Mouse (Mus musculus): ENCODE results near the gene Zfp961.
"Not testable (repeated sequence)": the region's sequence is repeated elsewhere in the genome, so short reads cannot be mapped to it uniquely, and the experiment has no call there.

Gene Zfp961

DNA sequence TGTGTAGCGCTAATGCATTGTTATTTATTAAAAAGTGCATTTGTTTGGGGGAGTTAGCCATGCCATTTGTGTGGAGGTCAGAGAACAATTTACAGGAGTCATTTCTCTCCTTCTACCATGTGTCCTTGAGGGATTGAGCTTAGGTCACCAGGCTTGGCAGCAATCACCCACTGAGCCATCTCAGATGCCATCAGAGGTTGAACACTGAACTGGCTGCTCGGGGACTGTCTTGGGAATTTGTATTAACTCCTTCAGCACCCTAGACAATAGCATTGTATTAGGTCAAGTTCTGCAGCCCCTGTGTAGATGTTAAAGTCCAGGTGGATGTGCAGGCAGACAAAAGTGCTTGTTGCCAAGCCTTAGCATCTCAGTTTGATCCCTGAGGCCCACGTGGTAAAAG is 13.2 kb downstream of the Zfp961 start:
- no peak for DNase-seq

DNA sequence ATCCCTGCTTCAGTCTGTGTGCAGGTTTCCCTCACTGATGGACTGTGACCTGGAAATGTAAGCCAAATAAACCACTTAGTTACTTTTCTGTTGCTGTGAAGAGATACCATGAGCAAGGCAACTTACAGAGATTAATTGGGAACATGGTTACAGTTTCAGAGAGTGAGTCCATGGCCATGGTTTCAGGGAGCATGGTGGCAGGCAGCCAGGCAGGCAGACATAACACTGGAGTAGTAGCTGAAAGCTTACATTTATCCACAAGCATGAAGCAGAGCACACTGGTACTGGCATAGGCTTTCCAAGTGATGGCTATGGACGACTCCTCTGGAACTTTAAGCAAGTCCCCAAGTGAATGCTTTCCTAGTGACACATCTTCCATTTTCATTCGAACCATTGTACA is 14.3 kb downstream of the Zfp961 start:
- DNase-seq: no peak

DNA sequence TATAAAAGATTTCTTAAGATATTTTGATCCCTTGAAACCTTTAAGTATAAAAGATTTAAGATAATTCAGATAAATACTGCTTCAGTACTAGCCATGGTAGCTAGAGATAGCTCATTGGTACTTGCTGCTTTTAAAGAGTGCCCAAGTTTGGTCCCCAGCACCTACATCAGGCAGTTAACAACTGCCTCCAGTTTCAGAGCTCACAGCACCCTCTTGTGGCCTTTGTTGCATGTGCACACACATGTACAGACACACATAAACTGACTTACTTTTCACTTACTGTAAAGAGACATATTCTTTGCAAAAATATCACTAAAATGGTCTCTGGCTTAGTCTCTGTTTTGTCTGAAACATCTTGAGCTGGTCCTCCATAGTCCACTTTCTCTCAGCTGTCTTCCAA is 15.6 kb downstream of the Zfp961 start:
- DNase-seq: no peak

GRCm38 (mm10) chr8:71967261-71967660 is 16.4 kb downstream of the Zfp961 start:
- no peak for DNase-seq

DNA sequence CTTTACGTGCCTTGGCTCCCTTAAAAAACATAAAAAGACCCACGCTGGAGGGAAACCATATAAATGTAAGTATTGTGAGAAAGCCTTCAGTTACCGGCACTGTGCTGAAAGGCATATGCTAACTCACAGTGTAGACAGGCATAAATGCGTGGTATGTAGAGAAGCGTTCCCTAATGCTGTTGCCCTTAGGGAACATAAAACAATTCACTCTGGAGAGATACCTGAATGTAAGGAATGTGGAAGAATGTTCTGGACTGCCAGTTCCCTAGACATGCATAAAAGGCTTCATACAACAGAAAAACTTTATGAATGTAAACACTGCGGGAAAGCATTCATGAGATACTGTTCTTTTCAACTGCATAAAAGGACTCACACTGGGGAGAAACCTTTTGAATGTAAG is 17.3 kb downstream of the Zfp961 start:
- no peak for DNase-seq

- no peak for DNase-seq
These were observed 17.8 kb downstream of the Zfp961 start for GRCm38 (mm10) chr8:71968636-71969035.

GRCm38 (mm10) chr8:71971945-71972344 is 21.1 kb downstream of the Zfp961 start:
- DNase-seq: no peak

DNA sequence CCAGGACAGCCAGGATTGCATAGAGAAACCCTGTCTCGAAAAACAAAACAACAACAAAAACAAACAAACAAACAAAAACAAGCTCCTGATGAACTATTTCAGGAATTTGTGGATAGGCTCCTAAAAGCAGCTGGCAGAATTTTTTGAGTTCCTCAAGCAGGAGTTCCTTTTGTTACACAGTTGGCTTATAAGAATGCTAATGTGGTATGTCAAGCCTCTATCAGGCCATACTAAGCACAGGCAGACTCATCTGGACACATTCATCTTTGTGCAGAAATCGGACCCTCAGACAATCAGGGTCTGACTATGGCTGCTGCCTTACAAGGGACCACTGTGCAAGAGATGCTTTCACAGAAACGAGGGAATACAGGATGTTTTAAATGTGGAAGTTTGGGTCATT is 23.4 kb downstream of the Zfp961 start:
- DNase-seq: no peak

DNA sequence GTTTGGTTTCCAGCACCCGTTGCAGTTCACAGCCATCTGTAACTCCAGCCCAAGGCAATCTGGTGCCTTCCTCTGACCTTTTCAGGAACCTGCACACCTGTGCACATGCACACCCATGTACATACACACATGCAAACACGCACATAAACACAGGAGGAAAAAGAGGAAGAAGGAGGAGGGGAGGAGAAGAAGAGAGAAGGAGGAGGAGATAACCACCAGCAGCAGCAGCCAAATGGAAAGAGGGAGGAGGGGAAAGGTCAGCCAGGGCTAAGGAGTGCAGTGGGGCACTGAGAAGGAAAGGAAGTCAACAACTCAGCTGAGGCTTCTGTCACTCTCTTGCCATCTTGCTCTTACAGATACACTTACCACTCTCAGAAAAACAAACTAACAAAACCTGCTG is 30.2 kb downstream of the Zfp961 start:
- DNase-seq: no peak

DNA sequence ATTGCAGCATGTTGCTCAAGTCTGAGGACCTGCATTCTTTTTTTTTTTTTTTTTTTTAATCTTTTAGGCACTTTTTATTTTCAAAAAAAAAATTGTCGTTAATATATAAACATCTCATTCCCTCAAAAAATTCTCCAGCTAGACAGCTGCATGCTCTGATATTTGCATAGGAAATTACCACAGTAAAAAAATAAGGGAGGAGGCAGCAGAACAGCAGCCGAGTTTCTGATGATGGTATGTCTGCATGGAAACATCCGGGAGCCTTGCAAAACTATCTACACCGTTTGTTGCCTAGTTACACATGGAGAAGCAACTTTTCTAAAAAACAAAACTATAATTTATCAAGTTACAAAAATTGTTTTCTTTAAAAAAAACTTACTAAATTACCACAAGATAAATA is 30.6 kb downstream of the Zfp961 start:
- DNase-seq: no peak

DNA sequence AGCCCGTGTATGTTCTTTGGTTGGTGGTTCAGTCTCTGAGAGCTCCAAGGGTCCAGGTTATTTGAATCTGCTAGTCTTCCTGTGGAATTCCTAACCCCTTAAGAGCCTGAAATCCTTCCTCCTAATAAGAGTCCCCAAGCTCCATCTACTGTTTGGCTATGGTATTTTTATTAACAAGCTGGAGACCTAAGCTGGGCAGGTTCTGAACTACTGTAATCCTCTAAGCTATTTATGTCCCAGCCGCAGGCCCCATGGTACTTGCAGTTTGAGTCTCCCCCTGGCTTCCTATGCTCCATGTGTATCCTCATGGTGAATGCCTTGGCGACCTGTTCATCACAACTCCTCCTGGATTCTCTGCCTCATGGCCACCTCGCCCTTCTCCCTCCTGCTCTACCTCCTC is 33.8 kb downstream of the Zfp961 start:
- no peak for DNase-seq

GRCm38 (mm10) chr8:71988110-71988866 is 37.5 kb downstream of the Zfp961 start:
- DNase-seq: peak; percentile 58 to 66

GRCm38 (mm10) chr8:71988867-71989599 is 38.2 kb downstream of the Zfp961 start:
- DNase-seq: no peak

DNA sequence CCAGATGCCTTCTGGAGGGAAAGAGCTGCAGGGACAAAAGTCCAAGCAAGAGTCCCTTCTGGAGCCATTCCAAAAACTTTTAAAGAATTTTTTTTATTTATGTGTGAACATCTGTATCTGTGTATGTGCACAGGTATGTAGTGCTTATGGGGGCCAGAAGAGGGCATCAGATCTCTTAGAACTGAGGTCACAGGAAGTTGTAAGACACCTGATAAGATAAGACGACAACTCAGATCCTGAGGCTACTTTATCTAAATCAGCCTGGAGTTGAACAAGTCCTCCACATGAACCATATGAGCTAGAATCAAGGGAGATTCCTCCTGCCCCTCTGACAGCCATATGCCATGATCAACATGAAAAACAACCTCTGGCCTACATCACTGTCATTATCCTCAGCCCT is 48.6 kb downstream of the Zfp961 start:
- no peak for DNase-seq

DNA sequence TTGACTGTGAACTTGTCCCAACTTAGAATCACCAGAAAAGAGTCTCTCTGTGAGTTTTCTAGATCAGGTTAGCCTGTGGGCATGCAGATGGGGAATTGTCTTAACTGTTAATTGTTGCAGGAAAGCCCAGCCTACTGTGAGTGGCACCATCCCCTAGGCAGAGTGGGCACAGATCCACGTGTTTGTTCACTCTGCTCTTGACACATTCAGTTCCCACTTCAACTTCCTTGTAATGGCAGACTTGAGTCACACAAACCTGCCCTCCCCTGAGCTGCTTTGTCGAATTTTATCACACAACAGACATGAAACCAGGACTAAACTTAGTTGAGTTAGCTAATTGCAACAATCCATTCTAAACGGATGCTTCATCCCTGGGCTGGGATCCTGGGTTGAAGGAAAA is 49.4 kb downstream of the Zfp961 start:
- DNase-seq: no peak

GRCm38 (mm10) chr8:72002942-72003341 is 52.1 kb downstream of the Zfp961 start:
- no peak for DNase-seq

DNA sequence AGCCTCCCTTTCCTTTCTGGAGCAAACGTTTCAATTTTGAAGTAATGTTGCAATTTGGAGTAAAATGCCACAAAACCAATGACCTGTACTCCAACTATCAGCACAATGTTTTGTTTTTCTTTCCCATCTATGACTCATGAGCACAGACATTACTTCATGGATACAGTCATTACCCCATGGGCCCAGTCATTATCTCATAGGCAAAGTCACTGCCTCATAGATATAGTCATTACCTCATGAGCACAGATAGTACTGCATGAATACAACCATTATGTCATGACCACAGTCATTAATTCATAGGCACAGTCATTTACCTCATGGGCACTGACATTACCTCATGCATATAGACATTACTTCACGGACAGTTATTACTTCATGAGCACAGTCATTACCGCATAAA is 55.1 kb downstream of the Zfp961 start:
- no peak for DNase-seq

DNA sequence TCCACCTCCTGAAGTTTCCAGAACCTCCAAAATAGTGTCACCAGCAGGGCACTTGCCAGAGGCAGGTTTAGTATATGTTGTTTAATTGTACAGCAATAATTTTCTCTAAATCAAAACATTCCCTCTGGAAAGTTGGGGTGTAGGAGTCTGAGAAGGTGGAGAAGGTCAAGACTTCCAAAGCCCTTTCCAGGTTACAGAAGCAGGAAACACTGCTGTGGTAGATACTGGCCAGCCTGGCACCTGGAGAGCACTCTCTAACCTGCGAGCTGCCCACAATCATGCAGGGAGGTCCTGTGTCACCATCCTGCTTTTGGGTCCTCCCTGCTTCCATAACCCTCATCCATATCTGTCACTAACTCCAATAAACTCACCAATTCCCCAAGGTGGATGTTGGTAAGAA is 55.9 kb downstream of the Zfp961 start:
- DNase-seq: no peak

- no peak for DNase-seq
These were observed 57.4 kb downstream of the Zfp961 start for GRCm38 (mm10) chr8:72008134-72008641.

DNA sequence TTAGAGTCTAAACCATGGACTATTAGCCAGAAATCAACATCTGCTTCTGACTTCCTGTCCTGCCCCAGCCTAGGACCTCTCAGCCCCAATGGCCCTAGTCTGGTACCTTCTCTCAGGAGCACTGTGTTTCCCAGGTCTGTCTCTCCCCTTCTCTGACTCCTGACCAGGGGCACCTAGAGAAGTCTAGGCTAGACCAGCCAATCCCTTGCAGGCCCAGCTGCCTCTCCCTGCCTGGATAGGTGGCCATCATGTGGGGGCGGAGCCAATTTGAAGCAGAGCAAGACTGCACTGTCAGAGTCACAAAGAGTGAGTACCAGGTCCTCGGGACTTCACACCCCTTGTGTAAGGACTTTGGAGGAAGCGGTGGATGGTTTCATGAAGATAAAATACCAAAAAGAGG is 58.6 kb downstream of the Zfp961 start, which contains the start of gene Cyp4f18:
Gene Cyp4f18, minus strand, starts transcription at position 154 of the 400 bp plus-strand sequence.
- no peak for DNase-seq

- DNase-seq: not testable (repeated sequence)
These were observed 62.8 kb downstream of the Zfp961 start for GRCm38 (mm10) chr8:72013506-72014228.

DNA sequence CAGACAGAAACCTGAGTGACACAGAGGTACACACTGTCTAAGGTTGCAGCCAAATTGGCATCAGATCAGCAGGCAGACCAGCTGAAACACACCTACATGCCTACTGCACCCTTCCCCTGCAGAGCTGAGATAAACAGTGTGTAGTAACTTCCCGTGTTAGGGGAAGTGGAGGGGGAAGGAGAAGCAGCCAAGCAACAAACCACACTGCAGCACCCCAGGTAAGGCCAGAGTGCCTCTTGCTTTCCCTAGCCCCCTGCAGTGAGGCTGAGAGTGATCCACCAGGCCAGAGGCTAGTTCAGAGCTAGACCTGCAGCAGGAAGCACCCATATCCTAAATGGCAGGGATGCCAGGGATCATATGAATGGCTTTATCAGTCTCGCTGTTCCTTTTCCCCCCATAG is 66.5 kb downstream of the Zfp961 start:
- DNase-seq: not testable (repeated sequence)

DNA sequence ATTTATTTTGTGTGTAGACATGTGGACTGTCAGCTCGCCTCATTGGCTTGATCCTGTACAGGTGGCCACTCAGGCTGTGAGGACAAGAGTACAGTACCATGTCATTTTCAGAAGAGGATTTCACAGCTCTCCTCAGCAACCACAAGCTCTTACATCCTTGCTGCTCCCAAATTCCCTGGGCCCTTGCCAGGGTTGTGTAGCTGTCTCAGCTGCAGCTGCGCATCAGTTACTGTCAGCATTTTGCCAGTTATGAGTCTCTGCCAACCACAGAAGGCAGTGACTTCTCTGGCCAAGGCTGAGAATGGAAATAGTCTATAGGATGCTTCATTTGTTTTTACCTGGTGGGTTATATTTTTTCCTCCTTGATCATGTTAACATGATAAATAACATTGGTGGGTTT is 67.3 kb downstream of the Zfp961 start:
- DNase-seq: no peak

All from thymus, postnatal 36 days (tissue).